Mouse (Mus musculus) left cerebral cortex, postnatal 4 days (tissue): Measurements from ENCODE around the gene Mrpl48. TPM values are rescaled to one million over a fixed set of nuclear protein-coding genes. Genes with fewer than 3 reads are reported as not detected.

Source experiments
- DNase-seq: peaks from one replicate; pipeline ENCODE4 v3.0.0-alpha.2; 2022
- intact Hi-C: fragments of 180-260 bp; cut with DNase I; formaldehyde crosslinking; loops from one replicate; pipeline ENCODE4 v1.15.1; 2025
- total RNA-seq, 2 experiments: library from RNA; stranded (reverse); gene quantifications; 2 replicates each; pipeline ENCODE4 v1.2.3; 2021

The Mrpl48 gene
- 10 to 100 TPM; 44.9 to 47.4 TPM for total RNA-seq

DNA sequence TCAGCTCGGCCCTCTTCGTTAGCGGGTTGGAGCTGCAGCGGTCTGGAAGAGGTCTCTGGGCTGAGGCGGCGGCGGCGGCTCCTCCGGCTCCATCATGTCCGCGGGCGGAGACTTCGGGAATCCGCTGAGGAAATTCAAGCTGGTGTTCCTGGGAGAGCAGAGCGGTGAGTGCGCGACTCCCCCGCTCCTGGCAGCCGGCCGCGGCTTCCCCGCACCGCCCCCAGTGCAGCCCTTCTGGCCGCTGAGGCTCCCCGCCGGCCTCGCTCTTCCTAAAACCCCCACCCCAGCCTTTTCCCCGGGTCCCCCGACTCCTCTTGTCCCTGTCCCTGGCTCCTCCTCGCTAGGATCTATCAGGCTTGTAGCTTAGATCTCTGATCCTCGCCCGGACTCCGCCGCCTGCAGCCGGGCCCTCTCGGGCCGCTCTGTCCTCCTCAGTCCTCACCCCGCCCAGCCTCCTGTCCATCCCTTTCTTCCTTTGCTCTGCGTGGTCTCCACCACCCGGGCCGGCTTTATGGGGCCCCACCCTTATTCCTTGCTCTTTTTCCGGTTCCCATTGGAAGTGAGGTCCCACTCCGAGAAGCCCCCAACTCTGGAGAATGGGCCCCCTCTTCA, at the start of gene Mrpl48:
Mrpl48 (minus strand) TSS at position 172 of the 612 bp plus-strand sequence.
- intact Hi-C loops, result no loop called here
- DNase-seq, result peak; percentile 56

DNA sequence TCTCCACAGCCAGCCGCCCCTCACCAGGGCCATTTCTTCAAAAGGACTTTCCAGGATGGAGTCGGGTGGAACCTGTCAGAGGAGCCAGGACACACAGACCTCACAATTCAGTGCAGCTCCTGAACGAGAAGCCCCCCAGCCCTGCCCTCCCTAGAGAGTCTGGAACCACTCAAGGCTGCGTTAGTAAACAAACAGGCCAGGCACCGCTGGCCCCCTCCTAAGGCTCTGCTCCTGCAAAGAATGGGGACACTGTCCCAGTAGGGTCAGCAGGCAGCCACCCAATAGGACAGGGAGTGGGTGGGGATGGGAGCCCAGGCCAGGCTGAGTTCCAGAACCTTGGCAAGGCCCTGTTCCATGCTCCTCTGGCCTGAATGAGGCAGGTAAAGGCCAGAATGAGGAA, 48.6 kb upstream of the Mrpl48 start:
- DNase-seq, result peak; percentile 21
- intact Hi-C loops, result no loop called here

- intact Hi-C loops, result no loop called here
- no peak for DNase-seq
Measured at GRCm38 (mm10) chr7:100654441-100654840, 46.3 kb upstream of the Mrpl48 start.

DNA sequence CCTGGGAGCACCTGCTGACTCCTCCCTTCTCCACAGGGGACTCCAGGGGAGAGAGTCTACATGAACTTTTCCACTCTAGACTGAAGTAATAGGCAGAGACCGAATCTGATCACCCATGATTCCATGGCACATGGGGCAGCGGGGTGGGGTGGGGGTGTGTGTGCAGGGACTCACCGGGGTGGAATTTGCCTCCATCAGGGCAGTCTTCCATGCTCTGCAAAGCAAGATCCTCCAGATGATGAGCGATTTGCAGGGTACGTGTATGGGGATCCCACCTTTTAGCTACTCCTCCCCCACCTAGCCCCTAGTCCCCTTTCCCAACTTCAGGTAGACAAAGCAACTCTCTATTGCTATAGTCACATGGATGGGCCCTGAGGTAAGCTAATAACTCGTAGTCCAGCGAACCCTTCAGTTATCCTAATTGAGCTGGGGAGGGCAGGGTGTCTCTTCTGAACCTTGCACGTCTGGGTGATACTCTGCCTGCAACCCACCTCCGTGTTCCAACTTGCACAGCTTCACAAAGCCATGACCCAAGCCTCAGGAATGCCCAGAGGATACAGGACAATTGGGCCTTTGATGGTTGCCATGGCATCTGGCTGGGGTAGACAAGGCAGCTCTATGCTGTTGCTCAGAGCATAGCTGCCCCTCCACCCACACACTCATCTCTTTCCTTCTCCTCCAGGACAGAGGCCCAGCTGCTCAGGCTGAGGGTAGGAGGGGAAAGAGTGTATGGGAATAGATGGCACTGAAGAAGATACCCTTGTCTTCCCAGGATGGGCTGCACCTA, 45.6 kb upstream of the Mrpl48 start:
- intact Hi-C loops, result no loop called here

DNA sequence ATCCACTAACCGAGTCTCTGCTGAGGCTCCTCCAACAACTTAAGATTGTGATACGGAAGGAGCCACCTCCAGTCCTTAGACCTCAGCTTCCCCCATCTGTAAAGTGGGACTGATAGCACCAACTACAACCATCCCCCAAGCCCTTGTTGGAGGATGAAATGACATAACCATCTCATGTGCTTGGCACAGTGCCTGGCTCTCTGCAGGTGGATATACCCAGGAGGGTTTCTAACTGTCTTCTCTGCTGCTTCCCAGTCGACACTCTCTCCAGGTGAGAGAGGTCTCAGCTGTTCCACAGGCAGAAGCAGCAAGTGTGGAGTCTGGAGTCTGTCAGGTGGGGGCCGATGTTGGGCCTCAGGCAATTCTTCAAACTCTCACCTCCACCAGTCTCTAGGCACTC, 42.9 kb upstream of the Mrpl48 start:
- intact Hi-C loops, result no loop called here
- DNase-seq, result no peak

More for the DNA sequence above, 45.6 kb upstream of the Mrpl48 start:
- peak; percentile 53 for DNase-seq

DNA sequence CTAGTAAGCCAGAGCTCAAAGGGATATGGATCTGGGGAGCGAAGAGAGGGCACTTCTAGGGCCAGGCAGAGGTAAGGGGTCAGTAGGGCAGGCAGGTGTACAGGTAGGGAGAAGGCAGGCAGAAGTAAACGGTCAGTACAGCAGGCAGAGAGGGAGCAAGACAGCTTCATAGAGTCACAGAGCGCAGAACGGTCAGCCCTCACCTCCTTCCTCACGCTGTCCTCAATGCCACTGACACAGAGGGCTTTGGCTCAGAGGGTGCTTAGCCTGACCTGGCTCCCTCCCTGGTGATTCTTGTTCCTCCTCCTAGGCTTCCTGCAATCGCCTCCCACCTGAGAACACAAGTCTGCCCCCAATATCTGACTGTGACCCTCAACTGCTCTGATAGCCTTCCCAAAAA, 42.3 kb upstream of the Mrpl48 start:
- no peak for DNase-seq
- intact Hi-C loops, result no loop called here

- DNase-seq, result no peak
- intact Hi-C loops, result no loop called here
Measured at GRCm38 (mm10) chr7:100649826-100650225, 41.7 kb upstream of the Mrpl48 start.

GRCm38 (mm10) chr7:100649095-100649494, 41.0 kb upstream of the Mrpl48 start:
- intact Hi-C loops, result no loop called here
- no peak for DNase-seq

- peak; percentile 72 for DNase-seq
- intact Hi-C loops, result no loop called here
Measured at GRCm38 (mm10) chr7:100645147-100645546, 37.0 kb upstream of the Mrpl48 start.

- DNase-seq, result no peak
- intact Hi-C loops, result no loop called here
Measured at GRCm38 (mm10) chr7:100642413-100642812, 34.3 kb upstream of the Mrpl48 start.

- DNase-seq, result no peak
- intact Hi-C loops, result no loop called here
Measured at GRCm38 (mm10) chr7:100637657-100638056, 29.6 kb upstream of the Mrpl48 start.

GRCm38 (mm10) chr7:100624538-100624937, 16.4 kb upstream of the Mrpl48 start:
- intact Hi-C loops, result no loop called here

DNA sequence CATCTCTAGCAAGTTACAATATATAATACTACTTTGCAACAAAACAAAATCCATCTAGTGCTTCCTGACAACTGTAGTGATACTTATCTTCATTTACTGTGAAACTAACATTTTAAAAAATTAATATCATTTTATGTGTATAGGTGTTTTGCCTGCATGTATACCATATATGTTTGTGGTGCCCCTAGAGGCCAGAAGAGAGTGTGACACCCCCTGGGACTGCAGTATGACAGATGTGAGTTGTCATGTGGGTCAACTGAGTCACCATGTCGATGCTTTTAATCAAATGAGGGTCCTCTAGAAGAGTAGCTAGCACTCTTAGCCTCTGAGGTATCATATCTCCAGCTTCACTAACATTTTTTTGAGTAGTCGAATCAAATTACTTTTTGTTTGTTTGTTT, 14.2 kb upstream of the Mrpl48 start:
- intact Hi-C loops, result no loop called here
- no peak for DNase-seq

More at GRCm38 (mm10) chr7:100624538-100624937, 16.4 kb upstream of the Mrpl48 start:
- DNase-seq, result no peak

GRCm38 (mm10) chr7:100616121-100616857, 8.2 kb upstream of the Mrpl48 start:
- intact Hi-C loops, result no loop called here
- DNase-seq, result no peak

DNA sequence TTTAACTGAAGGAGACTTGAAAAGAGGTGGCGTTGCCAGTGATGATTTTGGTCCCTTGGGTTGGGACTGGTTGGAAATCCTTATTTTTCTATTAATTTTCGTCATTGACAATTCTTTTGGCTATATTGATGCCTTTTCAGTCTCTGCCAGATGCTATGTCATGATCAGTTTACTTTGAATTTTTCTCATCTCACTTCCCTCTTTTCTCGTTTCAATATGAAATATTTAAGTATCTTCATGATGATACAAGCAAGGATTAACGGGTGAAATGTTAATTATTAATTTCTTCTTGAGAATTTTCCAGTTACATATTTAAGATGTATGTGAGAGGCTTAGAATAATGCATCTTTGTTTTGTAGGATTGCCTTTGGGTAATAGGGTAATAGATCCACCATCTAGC, 809 bp upstream of the Mrpl48 start:
- intact Hi-C loops, result no loop called here
- DNase-seq, result no peak

DNA sequence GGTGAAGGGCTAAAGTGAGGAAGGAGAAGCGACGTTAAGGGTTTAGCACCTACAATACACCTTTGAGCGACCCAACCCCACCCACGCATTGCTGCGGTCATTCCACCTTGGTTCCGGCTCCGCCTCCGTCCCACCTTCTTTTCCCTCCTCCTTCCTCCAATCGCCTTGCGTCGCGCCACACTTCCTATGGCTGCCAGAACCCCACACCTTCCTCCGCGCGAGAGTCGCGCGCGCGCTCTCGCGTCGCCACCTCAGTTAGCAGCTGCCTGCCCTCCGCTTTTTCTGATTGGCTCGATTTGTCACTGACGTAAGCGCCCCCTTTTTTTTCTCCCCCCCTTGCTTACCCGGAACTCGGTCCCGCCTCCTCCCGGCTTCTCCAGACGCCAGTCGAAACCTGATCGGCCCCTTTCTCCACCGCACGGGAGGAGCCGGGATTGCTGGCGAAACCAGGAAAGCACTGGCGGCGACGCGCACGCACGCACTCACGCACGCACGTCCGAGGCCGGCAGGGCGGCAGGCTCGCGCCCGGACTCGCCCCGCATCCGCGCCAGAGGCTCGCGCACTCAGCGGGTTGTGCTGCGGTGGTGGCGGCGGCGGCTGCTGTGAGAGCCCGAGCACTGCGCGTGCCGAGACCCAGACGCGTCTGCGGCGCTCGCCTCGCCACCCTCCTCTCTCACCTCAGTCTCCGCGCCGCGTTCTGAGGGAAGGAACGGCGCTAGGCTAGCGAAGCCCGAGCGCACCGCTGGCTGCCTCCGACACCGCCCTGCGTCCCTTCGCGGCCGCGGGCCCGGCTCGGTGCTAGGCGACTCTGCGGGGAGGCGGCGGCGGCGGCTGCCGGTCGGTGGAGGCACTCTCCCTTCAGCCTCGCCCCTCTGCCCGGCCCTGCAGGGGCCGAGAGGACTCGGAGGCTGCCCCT, 629 bp downstream of the Mrpl48 start, which contains the start of gene Rab6a:
Rab6a (plus strand) TSS at position 197 of the 916 bp plus-strand sequence.
- peak; percentile 98 for DNase-seq
- intact Hi-C loops, result no loop called here

GRCm38 (mm10) chr7:100600211-100600610, 7.9 kb downstream of the Mrpl48 start:
- intact Hi-C loops, result no loop called here
- DNase-seq, result no peak

DNA sequence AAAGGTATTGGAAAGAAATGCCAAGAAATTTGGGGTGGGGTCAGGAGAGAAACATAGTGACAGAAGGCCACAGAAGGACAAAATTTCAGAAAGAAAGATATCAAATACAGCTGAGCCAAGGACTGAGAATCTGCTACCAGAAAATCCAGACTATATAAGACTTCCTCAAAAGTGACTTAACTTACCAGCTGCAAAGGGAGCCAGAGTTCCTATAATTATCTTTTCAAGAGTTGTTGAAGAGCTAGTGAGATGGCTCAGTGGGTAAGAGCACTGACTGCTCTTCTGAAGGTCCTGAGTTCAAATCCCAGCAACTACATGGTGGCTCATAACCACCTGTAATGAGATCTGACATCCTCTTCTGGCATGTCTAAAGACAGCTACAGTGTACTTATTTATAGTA, 14.8 kb downstream of the Mrpl48 start:
- intact Hi-C loops, result no loop called here
- no peak for DNase-seq

DNA sequence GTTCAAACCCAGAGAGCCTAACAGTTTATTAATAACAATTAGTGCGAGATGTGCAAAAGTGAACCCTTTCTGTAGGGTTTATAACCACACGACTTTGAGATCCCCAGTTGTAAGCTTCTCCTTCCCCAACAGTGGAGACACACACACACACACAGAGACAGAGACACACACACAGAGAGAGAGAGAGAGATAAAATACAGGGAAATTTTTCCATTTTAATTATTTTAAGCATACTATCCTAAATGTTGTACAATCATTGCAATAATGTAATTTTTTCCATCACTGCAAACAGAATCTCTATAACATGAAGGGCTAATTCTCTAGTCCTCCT, 16.6 kb downstream of the Mrpl48 start:
- intact Hi-C loops, result no loop called here

GRCm38 (mm10) chr7:100590845-100591521, 17.1 kb downstream of the Mrpl48 start:
- intact Hi-C loops, result no loop called here
- peak; percentile 73 for DNase-seq

More for the DNA sequence above, 16.6 kb downstream of the Mrpl48 start:
- no peak for DNase-seq
